Mouse (Mus musculus) C2C12 (cell line): ENCODE measurements at regions not wholly inside any gene's neighbourhood (a gene's known extent, or its start where the extent isn't known, plus 50 kb on each side); places are given as distances from the start of the nearest gene placed in this dataset.
"Not testable (repeated sequence)": the region's sequence is repeated elsewhere in the genome, so short reads cannot be mapped to it uniquely, and the experiment has no call there.

Experiments
- H3K27me3 ChIP-seq: one replicate; pipeline ENCODE4 v1.6.1; 2011; ENCODE audit not compliant: control insufficient read depth, insufficient read depth, insufficient read length
- H3K36me3 ChIP-seq: one replicate; pipeline ENCODE4 v1.6.1; 2011; ENCODE audit not compliant: control insufficient read depth, insufficient read depth
- H3K4me3 ChIP-seq: one replicate; pipeline ENCODE4 v1.5.1; 2011; ENCODE audit warnings: mild to moderate bottlenecking, control low read depth; ENCODE audit not compliant: poor library complexity, insufficient read depth, severe bottlenecking
- H3K79me2 ChIP-seq: one replicate; pipeline ENCODE4 v1.6.1; 2011; ENCODE audit not compliant: control insufficient read depth, insufficient read depth
- H3K79me3 ChIP-seq: one replicate; pipeline ENCODE4 v1.6.1; 2011; ENCODE audit warnings: low read depth, control low read depth
- H3ac ChIP-seq: one replicate; pipeline ENCODE3; 2011; ENCODE audit warnings: low read depth; ENCODE audit not compliant: control insufficient read depth, insufficient read length
- CEBPB ChIP-seq: IDR thresholded peaks from one replicate; pipeline ENCODE4 v1.6.1; 2011; ENCODE audit warnings: low read depth, mild to moderate bottlenecking, control low read depth, moderate library complexity
- CTCF ChIP-seq: IDR thresholded peaks from one replicate; pipeline ENCODE4 v1.5.1; 2011; ENCODE audit not compliant: control insufficient read depth, insufficient read depth, insufficient read length
- FOSL1 ChIP-seq: IDR thresholded peaks from one replicate; pipeline ENCODE4 v1.8.0; 2011; ENCODE audit warnings: mild to moderate bottlenecking, low read length; ENCODE audit not compliant: poor library complexity, insufficient read depth, severe bottlenecking
- MAX ChIP-seq: IDR thresholded peaks from one replicate; pipeline ENCODE4 v1.6.1; 2011; ENCODE audit warnings: mild to moderate bottlenecking, control low read depth
- MYOD1 ChIP-seq: IDR thresholded peaks from one replicate; pipeline ENCODE4 v1.6.1; 2011; ENCODE audit warnings: low read depth; ENCODE audit not compliant: control insufficient read depth, insufficient read length
- MYOG ChIP-seq: IDR thresholded peaks from one replicate; pipeline ENCODE4 v1.6.1; 2011; ENCODE audit not compliant: control insufficient read depth, insufficient read length; ENCODE audit errors: extremely low read depth
- USF1 ChIP-seq: IDR thresholded peaks from one replicate; pipeline ENCODE4 v1.6.1; 2011; ENCODE audit warnings: low read depth, mild to moderate bottlenecking, control low read depth, moderate library complexity

DNA sequence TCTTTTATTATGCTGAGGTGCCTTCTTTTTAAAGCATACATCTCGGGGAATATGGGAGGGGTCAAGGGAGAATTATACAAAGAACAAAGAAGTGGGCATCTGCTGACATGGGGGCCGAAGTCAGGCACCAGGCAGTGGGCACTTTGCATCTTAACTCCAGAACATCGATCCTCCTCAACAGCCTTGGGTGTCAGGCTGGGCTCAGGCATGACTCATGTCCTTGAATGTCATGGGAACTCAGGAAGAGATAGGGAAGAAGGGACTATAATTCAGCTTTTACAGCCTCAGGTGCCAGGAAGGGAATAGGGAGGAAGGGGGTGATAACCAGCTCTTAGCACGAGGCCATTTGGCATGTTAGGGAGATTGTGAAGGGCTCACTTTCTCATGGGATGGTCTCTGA, 85.6 kb upstream of the Ptprz1 start:
- H3K79me2 ChIP-seq, H3K36me3 ChIP-seq, H3ac ChIP-seq, H3K79me3 ChIP-seq, H3K4me3 ChIP-seq, H3K27me3 ChIP-seq: not testable (repeated sequence)

DNA sequence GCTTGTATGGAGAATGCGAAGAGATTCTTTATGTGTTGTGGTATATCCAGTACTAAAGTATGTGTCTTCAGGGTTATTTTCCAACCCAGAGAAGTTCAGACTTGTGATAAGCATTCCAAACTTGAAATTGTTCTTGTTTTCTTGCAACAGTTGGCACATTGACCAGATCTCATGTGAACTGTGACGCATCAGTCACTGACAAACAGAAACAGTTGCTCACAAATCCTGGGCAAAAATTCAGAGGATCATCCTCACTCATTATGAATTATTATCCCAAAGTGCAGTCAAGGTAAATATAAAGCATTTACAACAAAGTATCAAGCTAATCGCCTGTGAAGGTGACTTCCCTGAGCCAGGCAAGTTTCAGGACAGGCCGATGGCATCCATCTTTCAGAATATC, 83.5 kb upstream of the Ptprz1 start:
- no peaks in the 10 kb centered on the region for H3K79me3 ChIP-seq
- no peak overlapping the region for H3ac ChIP-seq
- TF ChIP-seq FOSL1 (no peak), MAX (no peak), MYOD1 (no peak), CEBPB (no peak), MYOG (no peak), CTCF (no peak), USF1 (no peak)
- H3K27me3 ChIP-seq = no peaks in the 10 kb centered on the region
- no peaks in the 10 kb centered on the region for H3K79me2 ChIP-seq
- H3K4me3 ChIP-seq = no peak overlapping the region
- no peaks in the 10 kb centered on the region for H3K36me3 ChIP-seq

DNA sequence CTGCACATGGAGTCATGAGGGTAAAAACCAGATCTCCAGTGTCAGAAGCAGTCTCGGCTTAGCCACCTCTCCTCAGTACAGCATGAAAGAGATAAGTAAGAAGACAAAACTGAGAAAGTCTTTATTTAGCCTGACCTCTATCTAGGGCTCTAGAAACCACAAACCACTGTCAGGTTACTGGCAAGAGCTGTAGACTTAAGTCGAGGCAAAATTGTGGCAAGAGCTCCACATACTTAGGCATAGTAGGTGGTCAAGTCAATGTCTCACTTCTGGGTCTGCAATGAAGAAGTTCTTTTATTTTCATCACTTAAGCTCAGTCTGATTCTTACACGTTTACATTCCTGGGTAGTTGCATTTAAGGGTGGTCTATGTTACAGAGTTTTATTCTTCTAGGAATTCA, 82.7 kb upstream of the Ptprz1 start:
- TF ChIP-seq CTCF (no peak), FOSL1 (no peak), MAX (no peak), MYOG (no peak), MYOD1 (no peak), CEBPB (no peak), USF1 (no peak)
- H3K79me3 ChIP-seq = no peaks in the 10 kb centered on the region

DNA sequence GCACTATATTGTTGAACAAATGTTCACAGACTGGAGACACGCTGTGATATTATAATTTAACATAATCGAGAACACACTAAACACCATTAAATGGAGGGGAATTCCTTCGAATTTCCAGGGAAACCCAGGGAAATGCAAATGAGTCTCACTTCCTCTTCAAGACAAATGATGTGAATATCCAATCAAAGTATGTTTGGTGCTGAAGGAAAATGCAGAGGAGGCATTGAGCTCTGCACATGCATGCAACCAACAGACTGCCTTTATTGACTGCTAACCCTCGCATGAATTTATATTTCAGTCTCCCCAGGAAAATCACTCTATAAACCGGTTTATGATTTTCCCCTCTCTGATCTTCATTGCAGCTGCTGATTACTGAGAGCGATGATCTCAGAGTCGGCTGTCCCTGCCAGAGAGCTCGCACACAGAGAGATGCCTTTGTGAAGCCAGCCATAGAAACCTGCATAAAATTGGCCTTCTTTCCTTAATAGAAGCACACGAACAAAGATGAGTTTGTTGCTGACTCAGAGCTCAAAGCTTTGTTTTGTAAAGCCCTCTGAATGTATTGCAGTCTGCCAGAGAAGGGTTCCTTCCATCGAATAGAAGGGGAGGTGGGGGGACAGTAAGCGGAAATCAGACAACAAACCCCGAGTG, 81.1 kb upstream of the Ptprz1 start:
- no peak overlapping the region for H3K4me3 ChIP-seq
- TF ChIP-seq MAX (no peak), FOSL1 (no peak), MYOD1 (no peak), USF1 (no peak), CTCF (no peak), MYOG (no peak), CEBPB (no peak)
- H3ac ChIP-seq = no peak overlapping the region
- no peaks in the 10 kb centered on the region for H3K36me3 ChIP-seq
- no peaks in the 10 kb centered on the region for H3K79me3 ChIP-seq
- H3K79me2 ChIP-seq = no peaks in the 10 kb centered on the region
- no peaks in the 10 kb centered on the region for H3K27me3 ChIP-seq

More for the DNA sequence above, 82.7 kb upstream of the Ptprz1 start:
- Histone ChIP-seq H3K27me3 (no peaks in the 10 kb centered on the region), H3ac (no peak overlapping the region), H3K4me3 (no peak overlapping the region), H3K36me3 (no peaks in the 10 kb centered on the region), H3K79me2 (no peaks in the 10 kb centered on the region)

DNA sequence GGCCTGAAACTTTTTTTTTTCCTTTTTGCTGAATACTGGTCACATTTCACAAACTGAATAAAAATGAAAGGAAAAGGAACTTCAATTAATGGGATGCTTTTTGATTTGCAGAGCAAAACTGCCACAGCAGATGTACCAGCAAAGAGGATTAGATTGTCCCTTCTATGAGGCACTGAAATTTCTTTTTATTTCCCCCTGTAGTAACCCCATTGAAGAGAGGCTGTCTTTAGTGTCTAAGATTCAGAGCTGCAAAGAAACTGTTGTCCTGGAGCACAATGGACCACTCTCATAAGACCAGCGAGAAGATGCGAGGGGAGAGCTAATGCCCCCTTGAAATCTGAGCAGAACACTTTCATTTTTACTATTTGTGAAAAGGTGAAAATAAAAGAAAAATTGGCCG, 80.5 kb upstream of the Ptprz1 start:
- Histone ChIP-seq H3K27me3 (no peaks in the 10 kb centered on the region), H3K4me3 (no peak overlapping the region), H3K79me2 (no peaks in the 10 kb centered on the region), H3K36me3 (no peaks in the 10 kb centered on the region), H3K79me3 (no peaks in the 10 kb centered on the region), H3ac (no peak overlapping the region)
- no peak for TF ChIP-seq CEBPB
- TF ChIP-seq MAX = no peak
- TF ChIP-seq MYOD1 = no peak
- no peak for TF ChIP-seq CTCF
- TF ChIP-seq MYOG = no peak
- no peak for TF ChIP-seq USF1

DNA sequence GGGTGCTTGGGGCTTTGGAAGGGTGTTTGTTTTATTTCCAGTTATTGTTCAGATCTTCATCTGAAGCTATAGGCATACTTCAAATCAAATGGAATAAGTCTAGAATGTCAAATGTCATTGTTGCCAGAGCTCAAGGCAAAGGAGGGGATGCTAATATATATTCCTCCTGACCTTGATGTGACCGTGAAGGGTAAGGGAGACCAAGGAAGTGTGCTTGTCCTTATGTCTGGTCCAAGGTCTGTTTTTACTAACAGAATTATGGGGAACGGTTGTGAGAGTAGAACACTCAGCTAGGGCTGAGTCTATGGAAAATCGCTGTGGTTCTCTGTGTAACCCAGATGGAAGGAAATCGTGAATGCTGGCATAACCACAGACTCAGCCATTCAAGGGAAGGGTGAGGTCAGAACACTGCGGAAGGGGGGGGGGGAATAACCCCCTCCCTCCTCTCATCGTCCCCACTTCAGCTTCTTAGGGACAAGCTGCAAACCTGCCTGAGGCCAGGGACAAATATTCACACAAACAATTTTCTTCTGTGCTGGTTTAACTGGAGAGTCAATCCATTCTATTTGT, 79.9 kb upstream of the Ptprz1 start:
- Histone ChIP-seq H3K27me3 (no peaks in the 10 kb centered on the region), H3K4me3 (no peak overlapping the region), H3ac (no peak overlapping the region), H3K36me3 (no peaks in the 10 kb centered on the region), H3K79me3 (no peaks in the 10 kb centered on the region), H3K79me2 (no peaks in the 10 kb centered on the region)
- no peak for TF ChIP-seq MYOD1
- no peak for TF ChIP-seq FOSL1
- no peak for TF ChIP-seq CTCF
- no peak for TF ChIP-seq USF1
- TF ChIP-seq MYOG = no peak
- TF ChIP-seq CEBPB = no peak
- TF ChIP-seq MAX = no peak
